Mouse (Mus musculus) right cerebral cortex, postnatal 36 days (tissue): ENCODE measurements around the gene Ubr1.
A peak's percentile ranks its signal among the peaks of the same experiment; 100 is the strongest.
"Not testable (repeated sequence)": the region's sequence is repeated elsewhere in the genome, so short reads cannot be mapped to it uniquely, and the experiment has no call there.

Experiments
- DNase-seq, 2 experiments: peaks; one replicate each; pipeline ENCODE4 v3.0.0; 2022; ENCODE audit warnings: low spot score in 2 of 2, mixed read lengths in 1 of 2

Gene Ubr1

GRCm38 (mm10) chr2:120970559-120971080, at the start of gene Ubr1:
TSS of gene Ubr1 (minus strand) at chr2:120970715.
- peak; percentile 77 to 81 for DNase-seq

- DNase-seq, result no peak
These were observed 46.6 kb upstream of the Ubr1 start for GRCm38 (mm10) chr2:121017151-121017550.

- DNase-seq, result no peak
These were observed 45.7 kb upstream of the Ubr1 start for GRCm38 (mm10) chr2:121016226-121016625.

DNA sequence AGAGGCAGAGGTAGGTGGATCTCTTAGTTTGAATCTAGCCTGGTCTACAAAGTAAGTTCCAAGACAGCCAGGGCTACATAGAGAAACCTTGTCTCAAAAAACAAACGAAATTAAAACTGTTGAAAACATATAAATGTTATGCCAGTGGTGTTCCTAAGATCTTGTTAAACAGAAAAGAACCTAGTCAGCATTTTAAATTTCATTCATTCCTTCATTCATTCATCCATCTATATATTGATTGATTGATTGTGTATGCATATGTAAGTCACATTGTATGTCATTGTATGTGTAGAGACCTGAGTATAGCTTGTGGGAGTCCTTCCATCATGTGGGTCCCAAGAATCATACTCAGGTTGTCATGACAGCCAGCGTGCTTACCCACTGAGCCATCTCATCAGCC, 45.0 kb upstream of the Ubr1 start:
- no peak for DNase-seq

- DNase-seq, result no peak
These were observed 42.2 kb upstream of the Ubr1 start for GRCm38 (mm10) chr2:121012676-121013075.

DNA sequence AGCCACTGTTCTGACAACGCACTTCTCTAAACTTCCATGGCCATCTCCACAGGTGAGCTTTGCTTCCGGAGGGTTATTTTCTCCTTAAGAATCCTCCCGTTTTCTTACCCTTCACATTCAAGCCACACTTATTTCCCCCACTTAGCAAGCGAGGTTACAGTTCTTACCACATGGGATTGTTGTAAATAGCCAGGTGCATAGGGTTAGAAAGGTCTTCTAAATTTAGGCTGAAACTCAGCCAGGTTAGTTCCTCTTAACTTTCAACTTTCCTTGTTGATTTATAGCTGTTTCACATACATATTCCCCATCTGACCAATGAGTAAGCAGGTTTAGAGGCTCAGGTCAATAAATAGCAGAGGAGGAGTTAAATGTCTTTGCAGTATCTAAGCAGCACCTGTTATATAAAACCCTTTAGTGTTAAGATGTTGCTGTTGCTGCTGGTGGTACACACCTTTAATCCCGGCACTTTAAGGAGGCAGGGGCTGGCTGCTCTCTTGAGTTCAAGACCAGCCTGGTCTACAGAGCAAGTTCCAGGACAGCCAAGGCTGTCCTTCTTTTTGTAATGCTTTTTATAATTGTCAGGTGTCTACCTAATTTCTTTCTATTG, 38.7 kb upstream of the Ubr1 start:
- DNase-seq, result no peak

DNA sequence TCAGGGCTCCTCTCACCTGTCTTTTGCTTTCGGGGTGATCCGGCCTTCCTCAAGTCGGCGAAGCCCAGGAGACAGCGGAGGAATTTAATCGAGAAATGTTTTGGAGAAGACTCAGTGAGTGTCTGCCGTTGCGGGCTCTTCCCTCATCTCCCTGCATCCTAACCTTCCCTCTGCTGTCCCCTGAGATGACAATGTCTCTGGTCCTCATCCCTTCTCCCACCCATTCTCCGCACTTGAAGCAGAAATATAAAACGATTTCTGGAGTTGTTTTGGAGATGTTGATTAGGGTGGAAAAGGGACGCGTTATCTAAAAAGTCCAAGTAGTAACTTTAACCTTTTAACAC, 38.1 kb upstream of the Ubr1 start:
- no peak for DNase-seq

DNA sequence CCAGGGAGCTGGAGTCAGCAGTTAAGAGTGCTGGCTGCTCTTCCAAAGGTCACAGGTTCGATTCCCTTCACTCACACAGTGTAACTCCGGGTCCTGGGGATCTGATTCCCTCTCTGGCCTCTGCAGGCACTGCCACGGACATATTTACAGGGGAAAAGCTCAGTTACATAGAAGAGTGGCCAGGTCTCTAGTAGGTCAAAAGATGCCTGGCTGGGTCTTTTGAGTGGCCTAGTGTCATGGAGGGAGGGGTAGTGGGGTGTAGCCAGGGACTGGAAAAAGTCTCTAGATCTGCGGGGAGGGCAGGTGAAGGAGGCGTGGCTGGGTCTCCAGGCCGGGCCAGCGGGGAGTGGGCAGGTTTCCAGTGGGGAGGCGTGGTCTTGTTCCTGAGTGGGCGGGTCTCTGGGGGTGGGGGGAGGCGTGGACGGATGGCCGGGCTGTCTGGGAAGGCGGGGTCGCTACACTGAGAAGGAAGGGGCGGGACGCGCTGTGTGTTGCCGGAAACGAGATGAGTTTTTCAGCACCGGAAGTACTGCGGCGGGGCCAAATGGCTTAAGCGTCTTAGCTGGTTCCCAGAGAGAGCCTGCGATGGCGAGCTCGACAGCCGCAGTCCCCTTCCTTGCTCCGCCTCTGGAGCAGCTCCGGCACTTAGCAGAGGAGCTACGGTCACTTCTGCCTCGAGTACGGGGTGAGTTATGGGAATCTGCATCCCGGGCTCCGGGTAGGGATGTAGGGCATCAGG, 37.6 kb upstream of the Ubr1 start, which contains the start of gene Ccndbp1:
Gene Ccndbp1 (plus strand): TSS at position 479 of the 739 bp plus-strand sequence.
- DNase-seq, result peak; percentile 83 to 85

DNA sequence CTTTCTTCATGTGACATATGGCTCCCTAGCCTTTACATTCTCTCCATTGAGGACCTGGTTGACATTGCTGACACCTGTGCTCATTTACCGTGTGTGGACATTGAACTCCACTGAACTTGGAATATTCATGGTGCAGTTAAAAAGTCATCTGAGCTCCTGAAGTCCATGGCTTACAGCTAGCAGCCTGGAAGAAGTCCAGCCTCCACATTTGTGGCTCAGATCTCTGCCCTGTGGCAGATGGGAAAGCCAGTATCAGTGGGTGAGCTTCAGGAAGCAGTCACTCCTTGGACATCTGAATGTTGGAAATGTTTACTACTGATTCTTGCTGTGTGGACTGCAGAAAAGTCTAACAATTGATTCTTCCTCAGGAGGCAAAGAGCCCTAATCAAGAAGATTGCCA, 36.5 kb upstream of the Ubr1 start:
- DNase-seq, result no peak

- no peak for DNase-seq
These were observed 33.7 kb upstream of the Ubr1 start for GRCm38 (mm10) chr2:121004018-121004811.

DNA sequence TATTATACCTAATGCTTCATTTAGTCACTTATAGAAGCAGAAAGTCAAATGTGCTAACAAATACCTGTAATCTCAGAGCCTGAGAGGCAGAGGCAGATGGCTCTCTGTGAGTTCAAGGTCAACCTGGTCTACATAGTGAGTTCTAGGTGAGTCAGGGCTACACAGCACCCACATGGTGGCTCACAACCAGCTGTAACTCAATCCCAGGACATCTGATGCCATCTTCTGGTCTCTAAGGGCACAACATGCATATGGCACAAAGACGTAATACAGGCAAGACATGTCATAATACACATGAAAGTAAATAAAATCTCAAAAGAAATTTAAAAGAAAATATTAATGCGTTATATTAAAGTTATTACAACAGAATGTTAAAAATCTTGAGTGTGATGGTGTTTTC, 33.1 kb upstream of the Ubr1 start:
- no peak for DNase-seq

GRCm38 (mm10) chr2:120998863-120999262, 28.3 kb upstream of the Ubr1 start:
- no peak for DNase-seq

DNA sequence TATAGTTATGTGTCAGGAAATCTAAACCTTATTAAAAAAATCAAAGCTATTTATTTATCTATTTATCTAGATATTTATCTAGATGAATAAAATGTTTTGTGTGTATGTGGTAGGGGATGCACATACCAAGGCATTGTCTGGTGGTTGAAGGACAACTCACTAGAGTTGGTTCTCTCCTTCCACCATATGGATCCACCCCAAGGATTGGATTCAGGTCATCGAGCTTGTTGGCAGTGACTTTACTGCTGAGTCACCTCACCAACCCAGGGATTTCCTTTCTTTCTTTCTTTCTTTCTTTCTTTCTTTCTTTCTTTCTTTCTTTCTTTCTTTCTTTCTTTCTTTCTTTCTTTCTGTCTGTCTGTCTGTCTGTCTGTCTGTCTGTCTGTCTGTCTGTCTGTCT, 26.1 kb upstream of the Ubr1 start:
- not testable (repeated sequence) for DNase-seq

- DNase-seq, result no peak
These were observed 20.7 kb upstream of the Ubr1 start for GRCm38 (mm10) chr2:120991196-120991595.

DNA sequence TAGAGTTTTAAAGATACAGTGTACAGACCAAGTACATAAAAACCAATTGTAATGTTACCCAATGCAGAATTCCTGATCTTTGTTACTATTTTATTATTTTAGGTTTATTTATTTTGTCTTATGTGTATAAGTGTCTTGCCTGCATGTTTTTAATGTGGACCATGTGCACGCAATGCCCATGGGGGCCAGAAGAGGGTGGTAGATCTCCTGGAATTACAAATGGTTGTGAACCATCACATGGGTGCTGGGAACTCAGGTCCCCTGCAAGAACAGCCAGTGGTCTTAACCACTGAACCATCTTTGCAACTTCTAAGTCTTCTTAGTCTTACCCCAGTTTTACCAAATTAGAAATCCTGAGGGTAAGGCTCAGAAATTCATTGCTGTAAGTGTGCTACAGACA, 14.7 kb upstream of the Ubr1 start:
- no peak for DNase-seq

DNA sequence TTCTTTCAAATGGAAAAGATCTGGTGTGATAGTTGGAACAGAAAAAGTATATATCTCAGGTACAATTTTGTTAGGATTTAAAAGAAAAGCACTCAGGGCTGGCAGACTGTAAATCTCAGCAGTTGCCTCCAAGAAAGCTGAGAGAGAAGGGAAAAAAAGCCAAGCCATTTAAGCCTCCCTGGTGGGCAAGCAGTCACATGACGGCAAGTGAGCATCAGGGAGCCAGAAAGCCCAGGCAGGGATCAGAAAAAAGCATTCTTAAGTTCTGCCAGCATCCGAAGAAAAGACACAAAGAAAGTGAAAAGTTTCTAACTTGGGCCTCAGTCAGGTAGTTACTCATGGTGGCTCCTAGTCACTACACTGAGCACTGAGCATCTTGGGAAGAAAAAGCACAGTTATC, 13.1 kb upstream of the Ubr1 start:
- DNase-seq, result no peak

GRCm38 (mm10) chr2:120980861-120981260, 10.3 kb upstream of the Ubr1 start:
- DNase-seq, result no peak

GRCm38 (mm10) chr2:120979819-120980218, 9.3 kb upstream of the Ubr1 start:
- no peak for DNase-seq

GRCm38 (mm10) chr2:120978693-120979037, 8.2 kb upstream of the Ubr1 start:
- DNase-seq, result no peak

DNA sequence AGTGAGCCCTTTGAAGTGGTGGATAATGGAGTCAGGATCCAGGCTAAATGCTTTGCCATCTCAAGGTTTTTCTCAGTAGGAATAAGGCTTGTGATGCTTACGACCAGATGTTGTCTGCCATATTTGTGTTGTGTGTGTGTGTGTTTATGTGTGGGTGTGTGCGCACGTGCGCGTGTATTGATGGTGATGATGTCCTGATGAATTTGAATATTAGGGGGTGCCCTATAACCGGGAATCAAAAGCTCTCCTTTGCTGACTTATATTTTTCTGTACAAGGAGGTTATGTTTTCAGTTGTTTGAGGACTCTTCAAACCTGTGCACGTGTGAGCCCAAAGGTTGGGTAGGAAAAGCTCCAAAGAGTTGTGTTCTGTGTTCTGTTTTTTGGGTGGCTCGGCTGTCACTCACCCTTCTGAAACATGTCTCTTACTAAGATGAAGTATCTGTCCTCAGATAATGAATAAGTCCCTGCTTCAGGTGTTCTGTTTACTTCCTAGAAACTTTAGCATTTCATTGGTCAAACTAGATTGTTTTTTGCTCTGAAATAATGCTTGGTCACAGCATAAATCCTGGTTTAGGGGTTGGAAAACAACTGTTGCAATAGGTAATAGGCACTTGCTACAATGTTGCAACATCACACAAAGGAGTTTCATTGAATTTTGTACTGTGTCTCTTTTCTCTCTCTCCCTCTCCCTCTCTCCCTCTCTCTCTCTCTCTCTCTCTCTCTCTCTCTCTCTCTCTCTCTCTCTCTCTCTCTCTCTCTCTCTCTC, 7.6 kb upstream of the Ubr1 start:
- no peak for DNase-seq

- DNase-seq, result peak; percentile 20 to 45
These were observed 6.7 kb upstream of the Ubr1 start, which contains the start of gene Tmem62 for GRCm38 (mm10) chr2:120976990-120977925. TSS of gene Tmem62 (plus strand) at chr2:120977017.
